Mouse (Mus musculus) adrenal gland, adult (tissue): ENCODE measurements around the gene Rapgef1.
"Not testable (repeated sequence)": the region's sequence is repeated elsewhere in the genome, so short reads cannot be mapped to it uniquely, and the experiment has no call there.

ENCODE experiments used
- DNase-seq, 2 experiments: peaks; one replicate each; pipeline ENCODE4 v3.0.0; 2022 to 2023; ENCODE audit warnings: low spot score in 1 of 2; ENCODE audit not compliant: inconsistent age in 2 of 2

The Rapgef1 gene

DNA sequence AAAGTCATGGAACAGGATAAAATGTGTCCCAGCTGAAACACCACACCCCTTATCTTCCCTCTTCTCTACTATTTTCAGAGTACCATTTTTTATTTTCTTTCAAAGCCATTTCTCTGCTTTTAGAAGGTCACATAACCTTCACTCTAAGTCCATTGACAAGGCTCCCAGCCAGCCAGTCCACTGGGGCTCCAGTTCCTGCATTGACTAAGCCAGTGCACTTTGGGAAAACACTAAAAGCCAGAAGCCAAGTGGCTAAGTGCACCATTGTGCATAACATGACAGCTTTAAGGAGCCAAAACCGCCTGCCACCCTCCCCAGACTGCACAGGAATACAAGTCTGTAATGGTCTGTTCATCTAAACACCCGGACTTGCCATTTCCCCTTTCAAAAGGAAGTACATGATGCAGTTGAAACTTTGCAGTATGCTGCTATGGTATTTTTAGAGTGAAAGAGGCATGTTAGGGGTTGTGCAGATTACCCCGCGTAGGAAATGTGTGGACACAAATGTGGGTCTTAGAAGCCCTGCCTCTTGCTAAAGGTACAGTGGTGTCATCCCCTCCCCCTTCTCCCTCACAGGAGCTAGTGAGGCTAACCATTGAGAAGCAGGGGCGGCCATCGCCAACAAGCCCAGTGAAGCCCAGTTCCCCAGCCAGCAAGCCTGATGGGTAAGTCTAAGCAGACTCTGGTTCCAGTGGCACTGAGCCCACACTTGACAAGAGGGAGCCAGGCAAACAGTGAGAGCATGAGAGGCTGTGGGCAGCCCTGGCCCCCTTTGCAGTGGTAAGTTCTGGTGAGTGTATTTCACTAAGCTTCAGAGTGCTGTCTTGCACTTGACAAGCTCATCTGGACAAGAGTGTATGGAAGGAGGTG is 79.1 kb downstream of the Rapgef1 start:
- peak in 1 of 2 experiments; percentile 57 for DNase-seq

- no peak for DNase-seq
Observed at GRCm38 (mm10) chr2:29700898-29701297, 81.4 kb downstream of the Rapgef1 start.

DNA sequence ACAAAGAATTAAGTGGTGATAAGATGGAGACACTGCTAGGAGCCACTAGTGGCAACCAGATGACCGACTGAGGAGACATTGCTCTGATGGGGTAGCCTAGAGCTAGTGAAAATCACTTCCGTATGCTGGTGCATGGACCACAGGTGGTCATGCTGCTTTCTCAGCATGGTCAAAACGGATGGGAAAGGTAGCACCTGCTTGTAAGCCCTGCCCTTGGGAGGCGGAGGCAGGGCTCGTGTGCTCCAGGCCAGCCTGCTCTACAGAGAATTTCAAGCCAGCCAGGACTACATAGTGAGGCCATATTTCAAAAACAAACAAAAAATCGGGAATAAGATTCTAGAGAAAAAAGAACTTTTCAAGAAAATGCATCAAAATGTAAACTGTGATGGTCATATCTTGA is 81.9 kb downstream of the Rapgef1 start:
- no peak for DNase-seq

- no peak for DNase-seq
Observed at GRCm38 (mm10) chr2:29702189-29702588, 82.7 kb downstream of the Rapgef1 start.

- no peak for DNase-seq
Observed at GRCm38 (mm10) chr2:29703104-29704081, 83.9 kb downstream of the Rapgef1 start.

GRCm38 (mm10) chr2:29705493-29705892 is 86.0 kb downstream of the Rapgef1 start:
- no peak for DNase-seq

- no peak for DNase-seq
Observed at GRCm38 (mm10) chr2:29706726-29707620, 87.5 kb downstream of the Rapgef1 start.

DNA sequence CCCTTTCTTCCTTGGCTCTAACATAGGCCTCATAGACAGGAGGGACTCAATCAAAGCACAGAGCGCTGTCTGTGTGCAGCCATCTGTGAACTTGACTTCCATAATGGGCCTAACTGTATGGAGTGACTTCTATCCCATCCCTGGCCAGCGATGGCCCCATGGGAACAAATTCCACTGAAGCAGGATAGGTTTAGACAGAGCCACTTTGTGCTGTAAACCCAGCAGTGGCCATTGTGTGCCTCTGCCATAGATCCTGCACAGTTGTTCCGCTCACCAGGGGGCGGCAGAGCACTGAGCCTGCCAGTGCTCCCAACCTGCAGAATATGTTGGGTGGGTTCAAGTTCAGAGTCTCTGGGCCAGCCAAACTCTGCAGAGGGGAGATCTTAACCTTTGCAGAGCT is 88.2 kb downstream of the Rapgef1 start:
- peak in 1 of 2 experiments; percentile 64 for DNase-seq

GRCm38 (mm10) chr2:29708209-29708608 is 88.7 kb downstream of the Rapgef1 start:
- DNase-seq: not testable (repeated sequence)

GRCm38 (mm10) chr2:29711038-29711437 is 91.5 kb downstream of the Rapgef1 start:
- DNase-seq: no peak

DNA sequence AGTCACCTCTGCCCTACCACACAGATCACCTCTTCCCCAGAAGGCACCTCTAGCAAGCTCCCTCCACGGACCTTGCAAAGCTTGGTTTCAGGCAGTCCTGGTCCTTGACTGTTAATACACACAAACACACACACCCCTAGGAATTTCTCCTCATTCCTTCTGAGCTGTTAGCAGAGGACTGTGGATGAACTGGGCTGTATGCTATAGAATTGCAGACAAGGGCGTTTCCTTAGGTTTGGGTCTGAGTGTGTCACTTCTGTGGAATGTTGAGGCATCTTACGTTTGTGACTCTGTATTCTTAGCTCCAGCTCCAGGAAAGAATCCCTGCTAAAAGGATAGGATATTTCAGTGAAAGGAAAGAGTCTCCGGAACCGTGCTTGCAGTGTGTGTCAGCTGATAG is 92.4 kb downstream of the Rapgef1 start:
- DNase-seq: no peak

DNA sequence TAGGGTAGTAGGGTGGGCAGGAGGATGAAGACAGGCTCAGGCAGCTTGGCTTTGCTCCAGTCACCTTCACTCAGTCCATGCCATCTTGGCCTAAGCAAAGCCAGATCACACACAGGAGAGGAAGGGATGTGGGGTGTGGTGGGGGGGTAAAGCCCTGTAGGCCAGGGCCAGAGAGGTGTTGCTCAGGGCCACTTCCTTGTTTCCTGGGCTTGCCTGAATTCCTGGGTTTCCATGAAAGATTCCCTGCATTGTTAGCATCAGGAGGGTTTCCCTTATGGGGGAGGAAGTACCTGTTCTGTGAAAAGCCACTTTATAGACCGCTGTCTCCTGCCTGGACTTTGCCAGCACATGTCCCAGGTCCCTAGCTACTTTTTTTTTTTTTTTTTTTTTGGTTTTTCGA is 94.0 kb downstream of the Rapgef1 start:
- no peak for DNase-seq

DNA sequence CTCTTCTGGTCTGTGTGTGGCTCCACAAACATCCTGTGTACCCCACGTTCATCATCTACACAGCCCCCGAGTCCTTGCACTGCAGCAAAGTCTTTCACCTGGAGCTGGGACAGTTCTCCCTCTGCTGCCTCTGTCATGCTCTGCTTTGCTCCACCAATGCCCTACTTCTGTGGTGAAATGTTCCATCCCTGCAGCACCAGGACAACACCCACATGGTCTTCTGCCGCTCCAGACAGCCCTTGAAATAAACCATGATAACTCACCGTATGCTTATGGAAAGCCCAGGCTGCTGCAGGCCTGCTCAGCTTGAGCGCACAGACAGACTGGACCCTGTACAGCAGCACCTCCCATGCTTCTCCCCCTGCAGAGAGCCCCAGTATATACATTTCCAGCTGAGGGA is 94.6 kb downstream of the Rapgef1 start:
- no peak for DNase-seq

GRCm38 (mm10) chr2:29716143-29716542 is 96.6 kb downstream of the Rapgef1 start:
- no peak for DNase-seq

DNA sequence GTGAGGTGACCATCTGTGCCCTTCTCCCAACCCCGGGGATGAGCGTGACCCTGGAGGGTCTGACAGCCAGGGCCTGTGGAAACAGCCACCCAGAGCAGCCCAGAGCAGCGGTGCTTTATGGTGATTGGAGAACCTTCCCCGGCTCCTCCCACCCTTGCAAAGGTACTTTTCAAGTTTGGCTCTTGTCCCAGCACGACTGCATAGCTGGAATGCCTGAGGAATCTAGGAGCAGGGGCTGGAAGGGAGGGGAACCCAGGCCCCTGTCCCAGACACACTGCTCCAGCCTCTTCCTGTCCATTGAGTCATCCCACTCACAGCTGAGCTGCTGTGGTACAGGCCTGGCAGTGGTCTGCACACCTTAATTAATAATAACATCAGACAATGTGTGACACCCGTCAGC is 97.2 kb downstream of the Rapgef1 start:
- peak in 1 of 2 experiments; percentile 57 for DNase-seq

DNA sequence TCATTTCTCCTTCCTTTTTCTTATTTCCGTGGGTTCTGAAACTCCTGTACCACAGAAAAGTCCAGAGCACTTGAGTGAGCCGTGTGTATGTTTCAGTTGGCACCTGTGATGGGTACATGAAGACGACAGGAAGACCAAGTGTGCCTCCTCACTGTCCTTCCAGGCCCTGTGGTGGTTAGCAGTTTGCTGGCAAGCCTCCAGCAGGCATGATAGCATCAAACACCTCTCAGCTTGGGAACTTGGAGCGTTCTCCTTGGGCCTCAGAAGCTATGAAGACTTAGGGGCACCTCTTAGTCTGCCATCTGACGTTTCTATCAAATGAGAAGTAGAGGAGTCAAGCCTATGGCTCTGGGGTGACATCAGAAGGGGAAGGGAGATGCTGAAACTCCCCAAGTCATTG is 99.1 kb downstream of the Rapgef1 start:
- DNase-seq: no peak

GRCm38 (mm10) chr2:29723132-29723531 is 103.6 kb downstream of the Rapgef1 start:
- DNase-seq: no peak

GRCm38 (mm10) chr2:29724664-29725365 is 105.3 kb downstream of the Rapgef1 start:
- DNase-seq: no peak

- no peak for DNase-seq
Observed at GRCm38 (mm10) chr2:29729500-29729899, 110.0 kb downstream of the Rapgef1 start.

GRCm38 (mm10) chr2:29731545-29731944 is 112.0 kb downstream of the Rapgef1 start:
- peak; percentile 75 to 90 for DNase-seq
